In the genomic region with DNA sequence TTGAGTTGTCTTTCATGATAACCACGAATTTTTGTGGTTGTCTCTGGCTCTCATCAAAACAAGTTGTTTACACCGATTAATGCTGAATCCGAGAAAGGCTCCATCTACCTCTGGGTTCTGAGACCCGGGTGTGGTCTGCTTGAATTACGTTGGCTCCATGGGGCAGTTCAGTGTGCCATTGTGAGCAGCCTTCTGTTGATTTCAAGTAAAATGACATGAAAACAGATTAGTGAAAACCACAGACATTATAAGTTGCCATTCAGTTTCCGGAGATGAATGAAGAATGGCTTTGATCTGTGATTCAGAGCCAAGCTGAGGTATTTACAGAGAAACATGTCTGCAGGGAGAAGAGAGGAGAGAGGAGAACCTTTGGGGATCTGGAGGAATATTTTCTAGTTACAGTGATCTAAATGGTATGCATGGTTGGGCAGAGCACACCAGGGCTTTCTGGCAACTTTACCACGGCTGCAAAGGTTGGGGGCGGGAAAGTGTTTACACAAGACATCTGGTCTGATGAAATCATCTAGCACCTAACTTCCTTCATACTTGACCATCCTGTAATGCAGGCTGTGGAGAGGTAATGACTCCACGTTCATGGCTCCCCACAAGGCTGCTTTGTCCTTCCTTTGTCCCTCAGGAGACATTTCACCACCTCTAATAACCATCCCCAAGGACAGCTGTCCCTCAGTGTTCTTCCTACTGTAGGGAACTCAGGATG, we compare ENCODE assay signal across 10 mouse cellular contexts.
DNase-seq lines count a peak whose midpoint lies in the region; ATAC-seq and TF ChIP-seq lines count a peak whose summit lies in the region.
"Had no signal": no experiment of that assay in that cellular context is flagged by ENCODE, and none has a peak within 500 bp of the region (broad histone marks: within the 10 kb centered on the region; RNA-seq: fewer than 3 reads in every experiment).

No protein-coding gene starts in this region.

- ATAC-seq in forebrain, embryonic 15.5 days (replicated peaks) = no peak

- H3K9me3 ChIP-seq in forebrain, embryonic 15.5 days = no peaks in the 10 kb centered on the region
- H3K9me3 ChIP-seq: liver, embryonic 13.5 days had no signal

- no peak overlapping the region for H3K9ac ChIP-seq in forebrain, embryonic 15.5 days (replicated peaks)
- H3K9ac ChIP-seq: liver, embryonic 13.5 days had no signal

- H3K4me3 ChIP-seq in embryonic fibroblast, embryonic 13.5 days (ENCODE audit: insufficient read depth, low read length) = no peak overlapping the region
- no peak overlapping the region for H3K4me3 ChIP-seq in forebrain, embryonic 15.5 days
- H3K4me3 ChIP-seq: liver, embryonic 13.5 days had no signal

- H3K4me2 ChIP-seq in forebrain, embryonic 15.5 days (replicated peaks) = no peak overlapping the region
- H3K4me2 ChIP-seq: liver, embryonic 13.5 days had no signal

- WGBS in forebrain, embryonic 15.5 days = 68% methylated on average over 9 of the region's 9 CpGs

- TF ChIP-seq CTCF in embryonic fibroblast, embryonic 13.5 days (IDR thresholded peaks at IDR 0.05; ENCODE audit: borderline replicate concordance, insufficient read depth, low read length) = no peak

- peak overlapping the region; percentile 51 for H3K27ac ChIP-seq in embryonic fibroblast, embryonic 13.5 days (ENCODE audit: insufficient read depth, low read length)
- no peak overlapping the region for H3K27ac ChIP-seq in forebrain, embryonic 15.5 days (replicated peaks)
- H3K27ac ChIP-seq: liver, embryonic 13.5 days had no signal

- no peak for TF ChIP-seq POLR2A in embryonic fibroblast, embryonic 13.5 days (IDR thresholded peaks at IDR 0.05; ENCODE audit: low read depth, low read length)

- H3K27me3 ChIP-seq in forebrain, embryonic 15.5 days = no peaks in the 10 kb centered on the region
- H3K27me3 ChIP-seq: liver, embryonic 13.5 days had no signal

- H3K4me1 ChIP-seq in embryonic fibroblast, embryonic 13.5 days (ENCODE audit: control insufficient read depth, insufficient read depth, low read length) = peaks cover 13% of the 10 kb centered on the region
- no peaks in the 10 kb centered on the region for H3K4me1 ChIP-seq in forebrain, embryonic 15.5 days

- H3K36me3 ChIP-seq in forebrain, embryonic 15.5 days = no peaks in the 10 kb centered on the region
- H3K36me3 ChIP-seq: liver, embryonic 13.5 days had no signal

- DNase-seq in urinary bladder, postnatal 14 days (ENCODE audit: low spot score) = peak; percentile 47
- no peak for DNase-seq in urinary bladder, postnatal 10 days (ENCODE audit: low spot score)
- DNase-seq in lung, postnatal 10 days = peak; percentile 24
- no peak for DNase-seq in ovary, adult 18-20 months (ENCODE audit: low spot score)
- DNase-seq in spleen, postnatal 14 days (ENCODE audit: low spot score in 2 of 2) = no peak
- DNase-seq: kidney, postnatal 36 days; liver, embryonic 13.5 days; thymus, postnatal 25 days had no signal

Comparison
In these comparisons a context has a peak if more than half of its experiments do, and no peak if none do; other contexts are left out.
1. DNase-seq: peak in urinary bladder, postnatal 14 days (single experiment) and lung, postnatal 10 days (single experiment); none in urinary bladder, postnatal 10 days (single experiment), ovary, adult 18-20 months (single experiment) and spleen, postnatal 14 days (0 of 2).